Mouse (Mus musculus) stomach, postnatal 0 days (tissue): ENCODE results near the gene Olfr320. TPM values are rescaled to one million over a fixed set of nuclear protein-coding genes. Genes with fewer than 3 reads are reported as not detected.

Experiments used
- ATAC-seq: fragments of 200-750 bp; cut with Nextera tagmentation; 2 replicates; pipeline ENCODE4 v1.8.0; 2017; ENCODE audit not compliant: low FRiP score, low TSS enrichment
- DNase-seq: peaks from one replicate; pipeline ENCODE4 v3.0.0-alpha.2; 2016; ENCODE audit warnings: low spot score
- H3K27ac ChIP-seq: fragments of 300-500 bp; sonication (generic); replicated peaks from 2 replicates; pipeline ENCODE4 v1.5.1; 2014; ENCODE audit warnings: mild to moderate bottlenecking, control low read depth
- H3K27me3 ChIP-seq: fragments of 300-500 bp; sonication (generic); 2 replicates; pipeline ENCODE4 v1.6.1; 2014; ENCODE audit warnings: low read length; ENCODE audit not compliant: control insufficient read depth, insufficient read depth
- H3K36me3 ChIP-seq: fragments of 300-500 bp; sonication (generic); 2 replicates; pipeline ENCODE4 v1.6.1; 2014; ENCODE audit warnings: low read length, mixed read lengths; ENCODE audit not compliant: control insufficient read depth, insufficient read depth
- H3K4me1 ChIP-seq: fragments of 300-500 bp; sonication (generic); replicated peaks from 2 replicates; pipeline ENCODE4 v1.6.1; 2014; ENCODE audit warnings: antibody characterized with exemption; ENCODE audit not compliant: control insufficient read depth, insufficient read depth
- H3K4me2 ChIP-seq: fragments of 300-500 bp; sonication (generic); replicated peaks from 2 replicates; pipeline ENCODE4 v1.6.1; 2014; ENCODE audit warnings: low read depth, mild to moderate bottlenecking, control low read depth, moderate library complexity
- H3K4me3 ChIP-seq: fragments of 300-500 bp; sonication (generic); 2 replicates; pipeline ENCODE4 v1.5.1; 2014; ENCODE audit warnings: low read depth, low read length, control low read depth
- H3K9ac ChIP-seq: fragments of 300-500 bp; sonication (generic); 2 replicates; pipeline ENCODE4 v1.6.1; 2014; ENCODE audit warnings: mild to moderate bottlenecking, low read length, control low read depth, mixed read lengths
- H3K9me3 ChIP-seq: fragments of 300-500 bp; sonication (generic); 2 replicates; pipeline ENCODE4 v1.6.1; 2016; ENCODE audit warnings: low read length; ENCODE audit not compliant: control insufficient read depth
- CTCF ChIP-seq: IDR thresholded peaks from 2 replicates; pipeline ENCODE4 v1.5.1; 2016; ENCODE audit warnings: antibody characterized with exemption, low read depth, mild to moderate bottlenecking, moderate library complexity
- EP300 ChIP-seq: optimal IDR thresholded peaks from 2 replicates; pipeline ENCODE3; 2016; ENCODE audit warnings: antibody characterized with exemption
- WGBS: fragments of 180-500 bp; shearing (Covaris S2); extraction: QIAGEN DNeasy Blood & Tissue Kit; methylation state at CpG from one replicate; pipeline ENCODE4 v1.1.7; 2014; 5-methylcytosine and 5-hydroxymethylcytosine counted together
- polyA plus RNA-seq: library from polyadenylated mRNA; unstranded; fragments of >200 nt; fragmentation: Nextera tagmentation; extraction: Ambion mirVana; gene quantifications from 2 replicates; pipeline ENCODE4 v1.2.1, GENCODE M21; 2015

Olfr320 gene
- polyA plus RNA-seq, result not detected in 2 replicates

GRCm38 (mm10) chr11:58680799-58681198, at the start of gene Olfr320:
Olfr320 (plus strand) TSS chr11:58681099.
- H3K9ac ChIP-seq, result no peak within 1 kb of the TSS
- no peak for ATAC-seq
- no peak within 1 kb of the TSS for H3K27ac ChIP-seq
- no peaks in the 10 kb centered on the region for H3K4me1 ChIP-seq
- no peak within 1 kb of the TSS for H3K4me3 ChIP-seq
- 79% methylated on average over 1 of the region's 1 CpGs for WGBS
- no peak for DNase-seq
- H3K9me3 ChIP-seq, result no peaks in the 10 kb centered on the region
- no peak for TF ChIP-seq CTCF
- no peak for TF ChIP-seq EP300
- H3K4me2 ChIP-seq, result no peak within 1 kb of the TSS
- H3K27me3 ChIP-seq, result no peaks in the 10 kb centered on the region
- no peaks in the 10 kb centered on the region for H3K36me3 ChIP-seq

DNA sequence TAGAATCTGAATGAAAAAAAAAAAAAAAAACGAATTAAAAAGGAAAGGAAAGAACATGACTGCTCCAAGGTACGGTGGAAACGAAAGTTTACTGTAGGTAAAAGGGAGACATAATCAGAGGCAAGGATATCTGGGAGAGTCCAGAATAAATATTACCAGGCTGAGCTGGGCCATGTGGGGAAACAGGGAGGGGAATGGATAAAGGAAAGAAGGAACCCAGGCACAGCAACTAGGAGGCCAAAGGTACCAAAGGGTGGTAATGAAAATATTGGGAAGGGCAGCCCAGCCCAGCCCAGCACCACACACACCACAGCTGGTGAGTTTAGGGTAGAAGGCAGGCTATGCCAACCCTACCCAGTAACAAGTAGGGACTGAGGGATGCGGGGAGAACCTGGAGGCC, 46.0 kb upstream of the Olfr320 start:
- Histone ChIP-seq H3K9me3 (no peaks in the 10 kb centered on the region), H3K36me3 (no peaks in the 10 kb centered on the region), H3K4me2 (no peak overlapping the region), H3K27ac (peak overlapping the region; percentile 75), H3K9ac (no peak overlapping the region), H3K27me3 (no peaks in the 10 kb centered on the region), H3K4me1 (no peaks in the 10 kb centered on the region), H3K4me3 (no peak overlapping the region)
- TF ChIP-seq CTCF (no peak), EP300 (no peak)
- DNase-seq (peak; percentile 64), ATAC-seq (peak; percentile 84)
- 44% methylated on average over 4 of the region's 4 CpGs for WGBS

- peak; percentile 74 for DNase-seq
Observed at GRCm38 (mm10) chr11:58636376-58636977, 44.4 kb upstream of the Olfr320 start.

DNA sequence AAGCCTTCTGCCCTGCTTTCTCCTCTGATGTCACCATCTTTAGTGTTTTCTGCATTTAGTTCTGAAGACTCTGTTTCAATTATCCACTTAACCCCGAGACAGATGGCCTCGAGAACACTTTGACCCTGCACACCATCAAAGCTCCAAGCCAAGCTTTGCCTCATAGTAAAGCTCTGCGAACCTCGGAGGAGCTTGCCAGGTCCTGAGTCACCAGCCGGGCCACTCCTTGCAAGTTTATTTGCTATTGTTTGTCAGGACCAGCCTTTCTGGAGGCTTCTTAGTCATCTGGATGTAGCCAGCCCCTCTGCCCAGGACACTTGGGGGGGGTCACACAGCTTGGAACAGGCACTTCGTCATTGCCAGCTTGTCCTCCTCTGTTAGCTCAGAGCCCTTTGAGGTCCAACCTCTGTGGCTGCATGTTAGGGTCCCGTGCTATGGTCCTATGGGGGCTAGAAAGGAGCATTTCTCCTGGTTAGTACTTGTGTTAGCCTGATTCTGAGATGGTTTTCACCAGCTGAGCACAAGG, 42.7 kb upstream of the Olfr320 start:
- no peaks in the 10 kb centered on the region for H3K9me3 ChIP-seq
- H3K4me3 ChIP-seq, result no peak overlapping the region
- peak; percentile 74 for DNase-seq
- H3K27me3 ChIP-seq, result no peaks in the 10 kb centered on the region; the same call in 1 of the 2 replicates
- ATAC-seq, result peak; percentile 43
- 31% methylated on average over 7 of the region's 7 CpGs for WGBS
- TF ChIP-seq CTCF (no peak), EP300 (no peak)
- no peak overlapping the region for H3K9ac ChIP-seq
- 0 out of 2 replicates have a peak, but pooled peaks cover 2% of the 10 kb centered on the region for H3K4me1 ChIP-seq
- no peak overlapping the region for H3K4me2 ChIP-seq
- no peaks in the 10 kb centered on the region for H3K36me3 ChIP-seq
- H3K27ac ChIP-seq, result 0 out of 2 replicates have a peak overlapping the region, but pooled peaks have one; percentile 18

More at GRCm38 (mm10) chr11:58636376-58636977, 44.4 kb upstream of the Olfr320 start:
- 7% methylated on average over 3 of the region's 4 CpGs for WGBS
- H3K9ac ChIP-seq, result no peak overlapping the region
- H3K4me3 ChIP-seq, result no peak overlapping the region
- H3K9me3 ChIP-seq, result no peaks in the 10 kb centered on the region
- no peak overlapping the region for H3K4me2 ChIP-seq
- H3K4me1 ChIP-seq, result 0 out of 2 replicates have a peak, but pooled peaks cover 2% of the 10 kb centered on the region
- TF ChIP-seq CTCF (peak; percentile 88), EP300 (no peak)
- no peak overlapping the region for H3K27ac ChIP-seq
- no peaks in the 10 kb centered on the region for H3K36me3 ChIP-seq
- ATAC-seq, result peak; percentile 19; the same call in 1 of the 2 replicates
- H3K27me3 ChIP-seq, result no peaks in the 10 kb centered on the region; the same call in 1 of the 2 replicates

DNA sequence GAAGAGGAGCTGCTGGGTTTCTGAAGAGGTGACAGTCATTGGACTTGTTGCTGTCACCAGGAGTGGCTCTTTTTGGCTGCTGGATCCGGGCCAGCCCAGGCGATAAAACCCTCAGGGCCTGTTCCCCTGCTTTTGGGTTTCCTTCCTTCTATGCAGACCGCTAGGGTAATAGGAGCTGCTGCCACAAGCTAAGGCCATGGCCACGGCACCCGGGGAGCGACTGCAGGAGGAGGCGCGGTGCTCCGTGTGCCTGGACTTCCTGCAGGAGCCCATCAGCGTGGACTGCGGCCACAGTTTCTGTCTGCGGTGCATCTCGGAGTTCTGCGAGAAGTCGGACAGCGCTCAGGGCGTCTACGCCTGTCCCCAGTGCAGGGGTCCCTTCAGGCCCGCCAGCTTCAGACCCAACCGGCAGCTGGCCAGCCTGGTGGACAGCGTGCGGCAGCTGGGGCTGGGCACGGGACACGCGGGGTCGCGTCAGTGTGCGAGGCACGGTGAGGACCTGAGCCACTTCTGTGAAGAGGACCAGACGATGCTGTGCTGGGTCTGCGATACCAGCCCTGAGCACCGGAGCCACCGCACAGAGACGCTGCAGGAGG, 40.5 kb upstream of the Olfr320 start, which contains the start of gene Trim58:
Gene Trim58 (plus strand): TSS at position 194 of the 596 bp plus-strand sequence.
- ATAC-seq (peak; percentile 11; the same call in 1 of the 2 replicates), DNase-seq (peak; percentile 35)
- H3K27ac ChIP-seq, result no peak within 1 kb of the TSS
- no peaks in the 10 kb centered on the region for H3K36me3 ChIP-seq
- peak within 1 kb of the TSS; percentile 27 for H3K4me3 ChIP-seq
- 2% methylated on average over 34 of the region's 34 CpGs for WGBS
- peak within 1 kb of the TSS; percentile 47; the same call in 1 of the 2 replicates for H3K9ac ChIP-seq
- 0 out of 2 replicates have a peak, but pooled peaks cover 2% of the 10 kb centered on the region for H3K4me1 ChIP-seq
- H3K27me3 ChIP-seq, result no peaks in the 10 kb centered on the region; the same call in 1 of the 2 replicates
- H3K4me2 ChIP-seq, result peak within 1 kb of the TSS; percentile 59
- no peak for TF ChIP-seq EP300
- no peak for TF ChIP-seq CTCF
- H3K9me3 ChIP-seq, result no peaks in the 10 kb centered on the region
